Mouse (Mus musculus) heart, embryonic 13.5 days (tissue): ENCODE data around the gene Dna2. TPM values are rescaled to one million over a fixed set of nuclear protein-coding genes. Genes with fewer than 3 reads are reported as not detected.
"Not testable (repeated sequence)": the region's sequence is repeated elsewhere in the genome, so short reads cannot be mapped to it uniquely, and the experiment has no call there.

Experiments
- ATAC-seq: fragments of 200-750 bp; cut with Nextera tagmentation; 2 replicates; pipeline ENCODE4 v1.8.0; 2017; ENCODE audit warnings: moderate TSS enrichment; ENCODE audit not compliant: insufficient number of reproducible peaks, low FRiP score, low TSS enrichment; ENCODE audit errors: extremely low read depth
- H3K27ac ChIP-seq: fragments of 300-500 bp; sonication (generic); replicated peaks from 2 replicates; pipeline ENCODE4 v1.5.1; 2015; ENCODE audit warnings: moderate library complexity, mild to moderate bottlenecking, inconsistent platforms
- H3K27me3 ChIP-seq: fragments of 300-500 bp; sonication (generic); replicated peaks from 2 replicates; pipeline ENCODE4 v1.6.1; 2015; ENCODE audit warnings: mild to moderate bottlenecking, inconsistent platforms
- H3K36me3 ChIP-seq: fragments of 300-500 bp; sonication (generic); 2 replicates; pipeline ENCODE4 v1.6.1; 2015; ENCODE audit warnings: mild to moderate bottlenecking, inconsistent platforms
- H3K4me1 ChIP-seq: fragments of 300-500 bp; sonication (generic); 2 replicates; pipeline ENCODE4 v1.6.1; 2015; ENCODE audit warnings: inconsistent platforms
- H3K4me2 ChIP-seq: fragments of 300-500 bp; sonication (generic); 2 replicates; pipeline ENCODE4 v1.6.1; 2015; ENCODE audit warnings: inconsistent platforms, mild to moderate bottlenecking, moderate library complexity
- H3K4me3 ChIP-seq: fragments of 300-500 bp; sonication (generic); 2 replicates; pipeline ENCODE4 v1.5.1; 2015; ENCODE audit warnings: moderate library complexity, mild to moderate bottlenecking, inconsistent platforms
- H3K9ac ChIP-seq: fragments of 300-500 bp; sonication (generic); 2 replicates; pipeline ENCODE4 v1.6.1; 2015; ENCODE audit warnings: inconsistent platforms, mild to moderate bottlenecking, moderate library complexity
- H3K9me3 ChIP-seq: fragments of 300-500 bp; sonication (generic); 2 replicates; pipeline ENCODE4 v1.6.1; 2016; ENCODE audit warnings: inconsistent platforms
- WGBS: fragments of 180-500 bp; shearing (Covaris S2); methylation state at CpG from one replicate; pipeline ENCODE4 v1.1.7; 2015; ENCODE audit warnings: mixed read lengths; 5-methylcytosine and 5-hydroxymethylcytosine counted together
- polyA plus RNA-seq: library from polyadenylated mRNA; unstranded; fragments of >200 nt; fragmentation: Nextera tagmentation; extraction: Ambion mirVana; gene quantifications from 2 replicates; pipeline ENCODE4 v1.2.1, GENCODE M21; 2015

The Dna2 gene
- 15.4 and 16.2 TPM in 2 replicates for polyA plus RNA-seq

- Histone ChIP-seq H3K4me1 (peaks cover 7% of the 10 kb centered on the region), H3K27ac (peak within 1 kb of the TSS; percentile 87), H3K4me2 (peak within 1 kb of the TSS; percentile 75), H3K9me3 (no peaks in the 10 kb centered on the region), H3K4me3 (peak within 1 kb of the TSS; percentile 74), H3K27me3 (no peaks in the 10 kb centered on the region), H3K36me3 (peaks cover 59% of the 10 kb centered on the region), H3K9ac (peak within 1 kb of the TSS; percentile 89)
- WGBS = under 1% methylated on average over 68 of the region's 68 CpGs
- ATAC-seq = peak; percentile 71
Measured at GRCm38 (mm10) chr10:62946738-62947471, at the start of gene Dna2. Gene Dna2, plus strand, starts transcription at chr10:62947026.

- H3K9me3 ChIP-seq = no peaks in the 10 kb centered on the region
- WGBS = 88% methylated on average over 3 of the region's 3 CpGs
- H3K4me3 ChIP-seq = no peak overlapping the region
- no peak for ATAC-seq
- no peak overlapping the region for H3K4me2 ChIP-seq
- no peaks in the 10 kb centered on the region for H3K27me3 ChIP-seq
- no peak overlapping the region for H3K27ac ChIP-seq
- H3K9ac ChIP-seq = no peak overlapping the region
- no peaks in the 10 kb centered on the region for H3K4me1 ChIP-seq
- no peaks in the 10 kb centered on the region for H3K36me3 ChIP-seq
Measured at GRCm38 (mm10) chr10:62897437-62897836, 49.4 kb upstream of the Dna2 start.

DNA sequence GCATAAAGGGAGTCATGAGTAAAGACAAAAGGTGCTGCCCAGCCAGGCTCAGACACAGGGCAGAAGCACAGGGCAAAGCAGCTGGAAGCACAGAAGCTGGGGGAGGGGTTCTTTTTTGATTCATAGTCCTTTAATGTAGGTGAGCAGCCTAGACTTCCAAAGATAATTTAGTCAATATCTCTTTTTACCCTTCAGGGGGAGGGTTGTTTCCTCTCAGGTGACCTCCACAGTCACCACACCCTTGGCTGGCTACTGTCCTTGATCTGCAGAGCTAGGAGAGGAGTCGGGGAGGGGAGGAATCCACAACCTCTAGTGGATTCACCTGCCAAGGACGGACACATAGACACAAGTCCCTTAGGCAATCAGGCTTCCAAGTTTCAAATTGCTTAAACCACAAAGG lies 48.8 kb upstream of the Dna2 start:
- Histone ChIP-seq H3K36me3 (no peaks in the 10 kb centered on the region), H3K9ac (no peak overlapping the region), H3K4me1 (no peaks in the 10 kb centered on the region), H3K4me3 (no peak overlapping the region), H3K27ac (no peak overlapping the region), H3K9me3 (no peaks in the 10 kb centered on the region), H3K27me3 (no peaks in the 10 kb centered on the region), H3K4me2 (no peak overlapping the region)
- ATAC-seq = no peak
- 69% methylated on average over 2 of the region's 2 CpGs for WGBS

DNA sequence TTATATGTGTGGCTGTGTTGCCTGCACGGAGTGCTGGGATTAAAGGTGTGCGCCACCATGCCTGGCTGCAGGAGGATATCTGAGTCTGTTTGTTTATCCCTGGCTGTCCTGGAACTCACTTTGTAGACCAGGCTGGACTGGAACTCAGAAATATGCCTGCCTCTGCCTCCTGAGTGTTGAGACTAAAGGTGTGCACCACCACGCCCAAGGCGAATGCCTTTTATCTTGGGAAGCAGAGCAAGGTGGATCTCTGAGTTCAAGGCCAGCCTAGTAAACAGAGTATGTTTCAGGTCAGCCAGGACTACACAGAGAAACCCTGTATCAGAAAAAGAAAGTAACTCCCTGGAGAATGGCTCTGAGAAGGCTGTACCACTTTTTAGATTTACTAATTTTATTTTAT lies 46.7 kb upstream of the Dna2 start:
- H3K4me2 ChIP-seq = no peak overlapping the region
- no peaks in the 10 kb centered on the region for H3K9me3 ChIP-seq
- H3K27ac ChIP-seq = no peak overlapping the region
- no peaks in the 10 kb centered on the region for H3K36me3 ChIP-seq
- no peak overlapping the region for H3K9ac ChIP-seq
- no peaks in the 10 kb centered on the region for H3K4me1 ChIP-seq
- 90% methylated on average over 4 of the region's 4 CpGs for WGBS
- no peak overlapping the region for H3K4me3 ChIP-seq
- H3K27me3 ChIP-seq = no peaks in the 10 kb centered on the region
- no peak for ATAC-seq

DNA sequence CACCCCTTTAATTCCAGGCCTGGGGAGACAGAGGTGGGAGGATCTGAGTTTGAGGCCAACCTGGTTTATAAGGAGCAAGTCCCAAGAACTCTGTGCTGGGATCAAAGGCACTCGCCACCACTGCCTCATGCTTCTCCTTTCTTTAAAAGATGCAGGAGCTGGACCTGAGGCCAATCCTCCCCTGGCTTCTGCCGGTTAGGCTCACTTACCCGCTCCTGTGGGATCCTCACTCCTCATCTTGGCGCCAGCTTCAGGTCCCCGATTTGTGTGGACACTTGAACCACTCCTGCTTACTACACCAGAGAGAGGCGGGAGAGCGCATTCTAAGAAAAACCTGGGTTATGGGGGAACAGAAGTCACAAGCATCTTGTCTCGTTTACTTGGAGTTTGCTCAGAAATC lies 45.0 kb upstream of the Dna2 start:
- H3K27ac ChIP-seq = no peak overlapping the region
- H3K4me3 ChIP-seq = no peak overlapping the region
- H3K4me2 ChIP-seq = no peak overlapping the region
- no peak for ATAC-seq
- no peaks in the 10 kb centered on the region for H3K4me1 ChIP-seq
- 34% methylated on average over 8 of the region's 8 CpGs for WGBS
- 0 out of 2 replicates have a peak overlapping the region, but pooled peaks have one; percentile 24 for H3K9ac ChIP-seq
- no peaks in the 10 kb centered on the region for H3K9me3 ChIP-seq
- H3K27me3 ChIP-seq = no peaks in the 10 kb centered on the region
- no peaks in the 10 kb centered on the region for H3K36me3 ChIP-seq

DNA sequence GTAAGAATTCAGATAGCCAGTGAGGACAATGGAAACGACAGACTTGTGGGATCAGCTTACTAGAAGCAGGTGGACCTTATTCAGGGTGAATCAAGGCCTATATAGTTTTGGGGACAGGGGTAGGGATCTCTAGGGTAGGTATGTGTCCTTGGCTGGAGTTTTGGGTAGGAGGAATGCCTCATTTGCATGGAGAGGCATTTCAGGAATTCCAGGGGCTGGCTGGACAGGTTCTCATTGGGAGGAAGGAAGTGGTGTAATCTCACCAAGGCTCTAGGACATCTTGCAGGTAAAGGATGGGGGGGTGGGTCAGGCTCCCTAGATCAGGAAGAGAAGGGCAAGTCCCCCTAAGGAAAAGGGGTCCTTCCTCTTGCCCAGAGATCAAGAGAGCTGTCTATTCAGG lies 44.0 kb upstream of the Dna2 start:
- 24% methylated on average over 1 of the region's 1 CpGs for WGBS
- Histone ChIP-seq H3K9ac (no peak overlapping the region), H3K4me1 (no peaks in the 10 kb centered on the region), H3K27me3 (no peaks in the 10 kb centered on the region), H3K9me3 (no peaks in the 10 kb centered on the region), H3K4me2 (no peak overlapping the region), H3K36me3 (no peaks in the 10 kb centered on the region), H3K4me3 (no peak overlapping the region), H3K27ac (no peak overlapping the region)
- ATAC-seq = no peak

DNA sequence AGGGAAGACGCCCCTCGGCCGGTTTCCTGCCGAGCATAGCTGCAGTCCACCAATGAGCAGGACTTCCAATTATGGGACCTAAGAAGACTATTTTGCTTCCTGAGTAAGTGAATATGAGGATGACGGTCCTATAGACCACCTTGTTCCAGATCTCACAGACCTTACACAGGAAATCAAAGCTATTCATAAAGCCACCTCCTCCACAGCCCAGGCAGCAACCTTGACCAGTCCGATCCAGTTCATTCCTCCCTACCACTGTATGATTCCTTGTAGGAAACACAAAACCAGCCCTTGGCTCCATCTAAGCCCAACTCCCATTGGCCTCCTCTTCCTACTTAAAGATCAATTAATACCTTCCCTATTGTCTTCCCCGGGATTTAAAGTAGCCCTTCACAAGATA lies 40.5 kb upstream of the Dna2 start:
- 80% methylated on average over 7 of the region's 7 CpGs for WGBS

DNA sequence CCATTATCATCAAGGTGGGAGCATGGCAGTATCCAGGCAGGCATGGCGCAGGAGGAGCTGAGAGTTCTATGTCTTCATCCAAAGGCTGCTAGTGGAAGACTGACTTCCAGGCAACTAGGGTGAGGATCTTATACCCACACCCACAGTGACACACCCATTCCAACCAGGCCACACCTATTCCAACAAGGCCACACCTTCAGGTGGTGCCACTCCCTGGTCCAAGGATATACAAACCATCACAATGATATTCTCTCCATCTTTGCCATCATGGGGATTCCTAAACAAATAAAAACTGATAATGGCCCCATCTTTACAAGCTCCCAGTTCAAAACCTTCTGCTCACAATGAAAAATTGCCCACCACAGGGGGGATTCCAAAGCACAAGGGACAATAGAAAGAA lies 37.9 kb upstream of the Dna2 start, which contains the start of gene Tet1:
TSS of gene Tet1 (minus strand) at position 101 of the 400 bp plus-strand sequence.
- not testable (repeated sequence) for H3K36me3 ChIP-seq, H3K4me3 ChIP-seq, H3K9me3 ChIP-seq, H3K4me1 ChIP-seq, H3K4me2 ChIP-seq, ATAC-seq, H3K27ac ChIP-seq, H3K27me3 ChIP-seq, H3K9ac ChIP-seq
- WGBS = no CpG with 5 or more reads among the region's 1 CpGs

More for the DNA sequence above, 40.5 kb upstream of the Dna2 start:
- no peak for ATAC-seq
- no peaks in the 10 kb centered on the region for H3K9me3 ChIP-seq
- no peaks in the 10 kb centered on the region for H3K27me3 ChIP-seq
- no peak overlapping the region for H3K4me3 ChIP-seq
- no peak overlapping the region for H3K27ac ChIP-seq
- H3K36me3 ChIP-seq = no peaks in the 10 kb centered on the region
- H3K4me2 ChIP-seq = no peak overlapping the region
- H3K9ac ChIP-seq = no peak overlapping the region
- H3K4me1 ChIP-seq = no peaks in the 10 kb centered on the region

DNA sequence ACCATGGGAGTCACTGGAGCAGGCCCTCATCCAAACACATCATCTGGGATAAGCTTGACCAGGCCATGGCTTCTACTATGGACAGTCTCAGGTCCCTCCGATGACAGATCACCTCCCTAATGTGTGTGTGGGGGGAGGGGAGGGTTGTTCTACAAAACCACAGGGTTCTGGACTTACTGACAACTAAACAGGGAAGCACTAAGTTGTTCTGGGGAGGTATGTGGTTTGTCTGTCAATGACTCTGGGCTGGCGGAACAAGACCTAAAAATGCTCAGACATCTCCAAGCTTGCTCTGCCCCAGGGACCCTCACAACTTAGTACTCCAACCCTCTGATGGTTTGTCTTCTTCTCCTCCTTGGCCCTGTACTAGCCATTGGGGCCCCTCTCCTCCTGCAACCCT lies 35.7 kb upstream of the Dna2 start:
- no peak for ATAC-seq
- H3K9ac ChIP-seq = no peak overlapping the region
- H3K4me2 ChIP-seq = no peak overlapping the region
- 79% methylated on average over 2 of the region's 2 CpGs for WGBS
- H3K4me1 ChIP-seq = no peaks in the 10 kb centered on the region
- no peak overlapping the region for H3K27ac ChIP-seq
- H3K9me3 ChIP-seq = no peaks in the 10 kb centered on the region
- no peaks in the 10 kb centered on the region for H3K27me3 ChIP-seq
- H3K36me3 ChIP-seq = no peaks in the 10 kb centered on the region
- H3K4me3 ChIP-seq = no peak overlapping the region

DNA sequence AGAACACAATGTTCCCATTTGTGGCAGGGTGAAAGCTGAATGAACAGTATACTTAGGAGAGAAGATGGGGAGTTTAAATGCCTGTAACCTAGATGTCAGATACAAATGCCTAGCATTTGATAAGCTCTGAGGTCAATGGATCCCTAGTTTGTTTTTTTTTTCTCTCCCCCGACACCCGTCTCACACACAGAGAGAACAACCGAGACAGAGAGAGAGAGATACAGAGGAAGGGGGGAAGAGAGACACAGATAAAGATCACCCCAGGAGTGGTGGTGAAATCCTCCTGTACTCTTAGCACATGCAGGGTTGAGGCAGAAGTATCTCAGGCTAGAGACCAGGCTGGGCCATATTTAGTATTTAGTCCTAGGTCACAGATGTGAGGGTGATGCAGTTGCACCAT lies 27.8 kb upstream of the Dna2 start:
- Histone ChIP-seq H3K27me3 (no peaks in the 10 kb centered on the region), H3K27ac (no peak overlapping the region), H3K9me3 (no peaks in the 10 kb centered on the region), H3K36me3 (0 out of 2 replicates have a peak, but pooled peaks cover 3% of the 10 kb centered on the region), H3K4me3 (no peak overlapping the region), H3K9ac (no peak overlapping the region), H3K4me2 (no peak overlapping the region), H3K4me1 (peaks cover 13% of the 10 kb centered on the region)
- ATAC-seq = no peak
- 50% methylated on average over 3 of the region's 3 CpGs for WGBS

GRCm38 (mm10) chr10:62919925-62920765 lies 26.7 kb upstream of the Dna2 start, which contains the start of gene Slc25a16:
Gene Slc25a16, plus strand, starts transcription at chr10:62920633.
- WGBS = 5% methylated on average over 50 of the region's 50 CpGs
- Histone ChIP-seq H3K4me1 (peaks cover 15% of the 10 kb centered on the region), H3K9me3 (no peaks in the 10 kb centered on the region), H3K4me3 (peak within 1 kb of the TSS; percentile 84), H3K36me3 (0 out of 2 replicates have a peak, but pooled peaks cover 3% of the 10 kb centered on the region), H3K4me2 (peak within 1 kb of the TSS; percentile 86), H3K9ac (peak within 1 kb of the TSS; percentile 93), H3K27me3 (no peaks in the 10 kb centered on the region), H3K27ac (peak within 1 kb of the TSS; percentile 91)
- peak; percentile 91 for ATAC-seq
